Mouse (Mus musculus) ES-CJ7 (cell line): ENCODE results near the gene Fhit.
"Not testable (repeated sequence)": the region's sequence is repeated elsewhere in the genome, so short reads cannot be mapped to it uniquely, and the experiment has no call there.

Source experiments
- DNase-seq: peaks from one replicate; pipeline ENCODE4 v3.0.0; 2011; ENCODE audit warnings: low read depth, low spot score

Fhit gene

GRCm38 (mm10) chr14:10003847-10004246, 1158.0 kb downstream of the Fhit start:
- DNase-seq, result no peak

- no peak for DNase-seq
Observed at GRCm38 (mm10) chr14:9990677-9991076, 1171.2 kb downstream of the Fhit start.

- no peak for DNase-seq
Observed at GRCm38 (mm10) chr14:9976934-9977510, 1184.8 kb downstream of the Fhit start.

- no peak for DNase-seq
Observed at GRCm38 (mm10) chr14:9974402-9974801, 1187.4 kb downstream of the Fhit start.

GRCm38 (mm10) chr14:9963853-9964252, 1198.0 kb downstream of the Fhit start:
- DNase-seq, result no peak

- DNase-seq, result no peak
Observed at GRCm38 (mm10) chr14:9960396-9960795, 1201.4 kb downstream of the Fhit start.

- DNase-seq, result no peak
Observed at GRCm38 (mm10) chr14:9899494-9899893, 1262.3 kb downstream of the Fhit start.

GRCm38 (mm10) chr14:9896556-9896955, 1265.3 kb downstream of the Fhit start:
- DNase-seq, result no peak

- DNase-seq, result no peak
Observed at GRCm38 (mm10) chr14:9852041-9852440, 1309.8 kb downstream of the Fhit start.

- no peak for DNase-seq
Observed at GRCm38 (mm10) chr14:9832290-9832689, 1329.5 kb downstream of the Fhit start.

- not testable (repeated sequence) for DNase-seq
Observed at GRCm38 (mm10) chr14:9828699-9829240, 1333.1 kb downstream of the Fhit start.

- DNase-seq, result no peak
Observed at GRCm38 (mm10) chr14:9815963-9816362, 1345.9 kb downstream of the Fhit start.

- no peak for DNase-seq
Observed at GRCm38 (mm10) chr14:9811847-9812321, 1350.0 kb downstream of the Fhit start.

GRCm38 (mm10) chr14:9811177-9811846, 1350.5 kb downstream of the Fhit start:
- no peak for DNase-seq

GRCm38 (mm10) chr14:9793403-9793802, 1368.4 kb downstream of the Fhit start:
- no peak for DNase-seq

GRCm38 (mm10) chr14:9788402-9788950, 1373.4 kb downstream of the Fhit start:
- no peak for DNase-seq

- DNase-seq, result no peak
Observed at GRCm38 (mm10) chr14:9787389-9787788, 1374.4 kb downstream of the Fhit start.

GRCm38 (mm10) chr14:9785861-9786260, 1376.0 kb downstream of the Fhit start:
- no peak for DNase-seq

- DNase-seq, result no peak
Observed at GRCm38 (mm10) chr14:9751341-9751740, 1410.5 kb downstream of the Fhit start.

GRCm38 (mm10) chr14:9748709-9749108, 1413.1 kb downstream of the Fhit start:
- no peak for DNase-seq

- peak; percentile 4 for DNase-seq
Observed at GRCm38 (mm10) chr14:9721917-9722472, 1439.8 kb downstream of the Fhit start.

GRCm38 (mm10) chr14:9698621-9699020, 1463.2 kb downstream of the Fhit start:
- peak; percentile 46 for DNase-seq
